Mouse (Mus musculus): ENCODE results near the gene Gna12. TPM values are rescaled to one million over a fixed set of nuclear protein-coding genes. Genes with fewer than 3 reads are reported as not detected.

The Gna12 gene
- polyA plus RNA-seq, 1 experiment from 2014 or later = 9.3 TPM

- WGBS = 79% methylated on average over 6 of the region's 6 CpGs
- H3K4me2 ChIP-seq (ENCODE audit: low read length) = no peak overlapping the region
- peaks cover 12% of the 10 kb centered on the region for H3K4me1 ChIP-seq (ENCODE audit: control insufficient read depth, insufficient read depth, low read length)
- H3K36me3 ChIP-seq (ENCODE audit: control insufficient read depth, insufficient read depth, low read length) = peaks cover 7% of the 10 kb centered on the region; the same call in 1 of the 2 replicates
- H3K9me3 ChIP-seq (replicated peaks; ENCODE audit: control insufficient read depth, low read length, poor library complexity, severe bottlenecking) = no peaks in the 10 kb centered on the region
- no peak overlapping the region for H3K9ac ChIP-seq (ENCODE audit: low read depth, low read length)
- no peaks in the 10 kb centered on the region for H3K27me3 ChIP-seq (ENCODE audit: control insufficient read depth, insufficient read depth, low read depth, low read length)
- ATAC-seq = no peak
- H3K27ac ChIP-seq (ENCODE audit: low read length) = no peak overlapping the region
- no peak overlapping the region for H3K4me3 ChIP-seq (ENCODE audit: low read depth, low read length)
Measured at GRCm38 (mm10) chr5:140764921-140765613, 65.2 kb downstream of the Gna12 start.

DNA sequence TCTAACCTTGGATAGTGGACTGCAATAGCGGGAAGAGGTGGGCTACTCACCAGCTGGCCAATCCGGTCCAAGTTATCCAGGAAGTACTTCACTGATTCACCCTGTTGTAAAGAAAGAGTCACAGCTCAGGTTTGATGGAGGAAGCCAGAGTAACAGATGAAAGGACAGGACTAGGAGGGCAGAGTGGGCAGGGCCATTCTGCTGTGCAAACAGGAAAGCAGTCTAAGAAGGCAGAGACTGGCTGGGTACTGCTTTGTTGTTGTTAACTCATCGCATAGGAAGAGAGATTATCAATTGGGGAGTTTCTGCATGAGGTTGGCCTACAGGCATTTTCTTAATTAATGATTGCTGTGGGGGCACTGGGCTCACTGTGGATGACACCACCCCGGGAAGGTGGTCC is 67.7 kb downstream of the Gna12 start:
- no peaks in the 10 kb centered on the region for H3K9me3 ChIP-seq (replicated peaks; ENCODE audit: control insufficient read depth, low read length, poor library complexity, severe bottlenecking)
- H3K4me2 ChIP-seq (ENCODE audit: low read length) = no peak overlapping the region
- no peak overlapping the region for H3K27ac ChIP-seq (ENCODE audit: low read length)
- ATAC-seq = no peak
- no peak overlapping the region for H3K9ac ChIP-seq (ENCODE audit: low read depth, low read length)
- H3K4me1 ChIP-seq (ENCODE audit: control insufficient read depth, insufficient read depth, low read length) = no peaks in the 10 kb centered on the region; the same call in none of the 2 replicates
- H3K4me3 ChIP-seq (ENCODE audit: low read depth, low read length) = no peak overlapping the region
- 91% methylated on average over 4 of the region's 4 CpGs for WGBS
- no peaks in the 10 kb centered on the region for H3K27me3 ChIP-seq (ENCODE audit: control insufficient read depth, insufficient read depth, low read depth, low read length)
- peaks cover 18% of the 10 kb centered on the region for H3K36me3 ChIP-seq (ENCODE audit: control insufficient read depth, insufficient read depth, low read length)

GRCm38 (mm10) chr5:140758864-140759263 is 71.4 kb downstream of the Gna12 start:
- H3K27me3 ChIP-seq (ENCODE audit: control insufficient read depth, insufficient read depth, low read depth, low read length) = no peaks in the 10 kb centered on the region
- H3K36me3 ChIP-seq (ENCODE audit: control insufficient read depth, insufficient read depth, low read length) = peaks cover 20% of the 10 kb centered on the region
- H3K4me2 ChIP-seq (ENCODE audit: low read length) = no peak overlapping the region
- H3K9me3 ChIP-seq (replicated peaks; ENCODE audit: control insufficient read depth, low read length, poor library complexity, severe bottlenecking) = no peaks in the 10 kb centered on the region
- H3K27ac ChIP-seq (ENCODE audit: low read length) = no peak overlapping the region
- H3K4me3 ChIP-seq (ENCODE audit: low read depth, low read length) = no peak overlapping the region
- no peak overlapping the region for H3K9ac ChIP-seq (ENCODE audit: low read depth, low read length)
- no peaks in the 10 kb centered on the region; the same call in 1 of the 2 replicates for H3K4me1 ChIP-seq (ENCODE audit: control insufficient read depth, insufficient read depth, low read length)
- no peak for ATAC-seq
- 72% methylated on average over 8 of the region's 8 CpGs for WGBS

DNA sequence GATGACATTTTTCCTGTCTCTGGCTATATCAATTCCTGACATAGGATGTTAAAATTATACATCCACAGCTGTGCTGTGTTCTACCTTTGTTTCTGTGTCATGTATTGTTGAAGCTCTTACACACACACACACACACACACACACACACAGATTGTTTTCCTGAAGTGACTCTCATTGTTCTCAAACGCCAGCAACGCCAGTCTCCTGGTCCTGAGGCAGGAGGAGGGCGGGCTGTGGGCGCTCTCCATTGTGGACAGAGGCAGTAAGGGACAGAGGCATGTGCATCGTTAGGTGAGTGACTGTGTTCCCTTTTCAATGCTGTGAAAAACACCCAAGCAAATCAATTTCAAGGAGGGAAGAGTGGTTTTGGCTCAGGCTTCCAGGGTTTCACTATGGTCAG is 77.0 kb downstream of the Gna12 start:
- Histone ChIP-seq H3K9me3 (replicated peaks; ENCODE audit: control insufficient read depth, low read length, poor library complexity, severe bottlenecking) (no peaks in the 10 kb centered on the region), H3K27ac (ENCODE audit: low read length) (no peak overlapping the region), H3K36me3 (ENCODE audit: control insufficient read depth, insufficient read depth, low read length) (0 out of 2 replicates have a peak, but pooled peaks cover 3% of the 10 kb centered on the region), H3K4me3 (ENCODE audit: low read depth, low read length) (no peak overlapping the region), H3K27me3 (ENCODE audit: control insufficient read depth, insufficient read depth, low read depth, low read length) (no peaks in the 10 kb centered on the region), H3K9ac (ENCODE audit: low read depth, low read length) (no peak overlapping the region), H3K4me1 (ENCODE audit: control insufficient read depth, insufficient read depth, low read length) (peaks cover 9% of the 10 kb centered on the region; the same call in 1 of the 2 replicates), H3K4me2 (ENCODE audit: low read length) (no peak overlapping the region)
- no peak for ATAC-seq
- 58% methylated on average over 5 of the region's 5 CpGs for WGBS

- H3K9ac ChIP-seq (ENCODE audit: low read depth, low read length) = no peak overlapping the region
- WGBS = 88% methylated on average over 3 of the region's 3 CpGs
- H3K4me1 ChIP-seq (ENCODE audit: control insufficient read depth, insufficient read depth, low read length) = peaks cover 9% of the 10 kb centered on the region; the same call in 1 of the 2 replicates
- H3K9me3 ChIP-seq (replicated peaks; ENCODE audit: control insufficient read depth, low read length, poor library complexity, severe bottlenecking) = no peaks in the 10 kb centered on the region
- H3K4me3 ChIP-seq (ENCODE audit: low read depth, low read length) = no peak overlapping the region
- no peak overlapping the region for H3K4me2 ChIP-seq (ENCODE audit: low read length)
- 0 out of 2 replicates have a peak, but pooled peaks cover 3% of the 10 kb centered on the region for H3K36me3 ChIP-seq (ENCODE audit: control insufficient read depth, insufficient read depth, low read length)
- no peak for ATAC-seq
- no peak overlapping the region for H3K27ac ChIP-seq (ENCODE audit: low read length)
- H3K27me3 ChIP-seq (ENCODE audit: control insufficient read depth, insufficient read depth, low read depth, low read length) = no peaks in the 10 kb centered on the region
Measured at GRCm38 (mm10) chr5:140752639-140753038, 77.6 kb downstream of the Gna12 start.

DNA sequence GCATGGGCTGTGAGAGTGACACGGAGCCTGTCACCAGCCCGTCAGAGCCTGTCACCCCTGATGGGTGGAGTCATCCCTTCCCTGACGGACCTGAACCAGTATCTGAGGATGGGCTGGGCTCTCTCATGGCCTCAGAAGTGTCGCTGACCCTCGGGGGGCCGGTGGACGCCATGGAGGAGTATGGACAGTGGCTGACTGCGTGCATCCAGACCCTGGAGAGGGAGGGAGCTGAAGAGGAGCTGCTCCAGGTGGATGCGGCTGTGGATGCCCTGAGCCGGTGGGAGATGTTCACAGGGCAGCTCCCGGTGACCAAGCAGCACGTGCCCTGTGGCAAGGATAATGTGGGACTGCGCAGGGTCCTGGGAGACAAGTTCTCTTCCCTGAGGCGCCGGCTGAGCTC is 78.2 kb downstream of the Gna12 start:
- H3K4me1 ChIP-seq (ENCODE audit: control insufficient read depth, insufficient read depth, low read length) = peaks cover 9% of the 10 kb centered on the region; the same call in 1 of the 2 replicates
- no peaks in the 10 kb centered on the region for H3K9me3 ChIP-seq (replicated peaks; ENCODE audit: control insufficient read depth, low read length, poor library complexity, severe bottlenecking)
- H3K4me2 ChIP-seq (ENCODE audit: low read length) = no peak overlapping the region
- H3K27ac ChIP-seq (ENCODE audit: low read length) = no peak overlapping the region
- no peaks in the 10 kb centered on the region for H3K27me3 ChIP-seq (ENCODE audit: control insufficient read depth, insufficient read depth, low read depth, low read length)
- 93% methylated on average over 15 of the region's 15 CpGs for WGBS
- 0 out of 2 replicates have a peak, but pooled peaks cover 3% of the 10 kb centered on the region for H3K36me3 ChIP-seq (ENCODE audit: control insufficient read depth, insufficient read depth, low read length)
- no peak overlapping the region for H3K4me3 ChIP-seq (ENCODE audit: low read depth, low read length)
- ATAC-seq = no peak
- no peak overlapping the region for H3K9ac ChIP-seq (ENCODE audit: low read depth, low read length)

GRCm38 (mm10) chr5:140750925-140751324 is 79.3 kb downstream of the Gna12 start:
- Histone ChIP-seq H3K9me3 (replicated peaks; ENCODE audit: control insufficient read depth, low read length, poor library complexity, severe bottlenecking) (no peaks in the 10 kb centered on the region), H3K4me2 (ENCODE audit: low read length) (no peak overlapping the region), H3K9ac (ENCODE audit: low read depth, low read length) (no peak overlapping the region), H3K4me1 (ENCODE audit: control insufficient read depth, insufficient read depth, low read length) (peaks cover 9% of the 10 kb centered on the region; the same call in 1 of the 2 replicates), H3K27ac (ENCODE audit: low read length) (no peak overlapping the region), H3K4me3 (ENCODE audit: low read depth, low read length) (no peak overlapping the region), H3K27me3 (ENCODE audit: control insufficient read depth, insufficient read depth, low read depth, low read length) (no peaks in the 10 kb centered on the region), H3K36me3 (ENCODE audit: control insufficient read depth, insufficient read depth, low read length) (0 out of 2 replicates have a peak, but pooled peaks cover 3% of the 10 kb centered on the region)
- no peak for ATAC-seq
- WGBS = 0% methylated on average over 1 of the region's 2 CpGs

DNA sequence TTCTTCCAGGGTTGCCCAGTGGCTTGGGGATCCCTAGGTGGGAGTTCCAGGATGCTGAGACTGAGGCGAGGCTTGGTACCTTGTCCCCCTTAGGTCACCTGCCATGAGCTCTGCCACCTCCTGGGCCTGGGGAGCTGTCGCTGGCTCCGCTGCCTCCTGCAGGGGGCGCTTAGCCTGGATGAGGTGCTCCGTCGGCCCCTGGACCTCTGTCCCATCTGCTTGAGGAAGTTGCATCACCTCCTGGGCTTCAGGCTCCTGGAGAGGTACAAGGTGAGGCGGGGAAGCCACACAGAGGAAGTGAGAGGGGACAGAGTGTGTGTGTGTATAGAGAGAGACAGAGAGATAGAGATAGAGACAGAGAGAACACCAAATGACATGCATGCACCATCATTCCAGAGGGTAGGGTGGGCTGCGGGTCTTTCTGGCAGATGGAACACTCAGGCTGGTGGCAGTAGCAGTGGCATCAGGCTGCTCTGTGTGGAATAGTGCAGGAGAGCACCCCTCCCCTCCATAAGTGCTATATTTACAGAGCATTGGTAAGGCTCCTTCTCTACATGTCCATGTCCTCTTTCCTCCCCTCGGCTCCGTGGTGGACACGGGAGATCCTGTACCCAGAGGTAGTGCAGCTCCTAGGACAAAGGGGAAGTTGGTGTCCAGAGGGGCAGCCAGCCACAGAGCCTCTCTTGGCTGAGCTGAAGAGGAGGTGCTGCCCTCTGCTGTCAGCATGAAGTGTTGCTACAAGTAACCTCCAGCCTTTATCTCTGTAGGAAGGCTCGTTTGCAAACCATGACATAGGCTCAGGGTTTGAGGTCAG is 81.0 kb downstream of the Gna12 start:
- Histone ChIP-seq H3K4me1 (ENCODE audit: control insufficient read depth, insufficient read depth, low read length) (peaks cover 9% of the 10 kb centered on the region; the same call in 1 of the 2 replicates), H3K27me3 (ENCODE audit: control insufficient read depth, insufficient read depth, low read depth, low read length) (no peaks in the 10 kb centered on the region), H3K36me3 (ENCODE audit: control insufficient read depth, insufficient read depth, low read length) (no peaks in the 10 kb centered on the region), H3K4me3 (ENCODE audit: low read depth, low read length) (peak overlapping the region; percentile 19; the same call in 1 of the 2 replicates), H3K4me2 (ENCODE audit: low read length) (peak overlapping the region; percentile 47), H3K9me3 (replicated peaks; ENCODE audit: control insufficient read depth, low read length, poor library complexity, severe bottlenecking) (no peaks in the 10 kb centered on the region), H3K27ac (ENCODE audit: low read length) (no peak overlapping the region), H3K9ac (ENCODE audit: low read depth, low read length) (peak overlapping the region; percentile 36; the same call in 1 of the 2 replicates)
- 17% methylated on average over 12 of the region's 12 CpGs for WGBS
- peak; percentile 72 for ATAC-seq

- ATAC-seq = no peak
- Histone ChIP-seq H3K36me3 (ENCODE audit: control insufficient read depth, insufficient read depth, low read length) (no peaks in the 10 kb centered on the region), H3K4me2 (ENCODE audit: low read length) (no peak overlapping the region), H3K27me3 (ENCODE audit: control insufficient read depth, insufficient read depth, low read depth, low read length) (no peaks in the 10 kb centered on the region), H3K9ac (ENCODE audit: low read depth, low read length) (no peak overlapping the region), H3K9me3 (replicated peaks; ENCODE audit: control insufficient read depth, low read length, poor library complexity, severe bottlenecking) (no peaks in the 10 kb centered on the region), H3K27ac (ENCODE audit: low read length) (no peak overlapping the region), H3K4me1 (ENCODE audit: control insufficient read depth, insufficient read depth, low read length) (peaks cover 9% of the 10 kb centered on the region; the same call in 1 of the 2 replicates), H3K4me3 (ENCODE audit: low read depth, low read length) (no peak overlapping the region)
- WGBS = 85% methylated on average over 10 of the region's 10 CpGs
Measured at GRCm38 (mm10) chr5:140748425-140748824, 81.8 kb downstream of the Gna12 start.
